Mouse (Mus musculus) mature B cell (primary cell): ENCODE measurements at regions not wholly inside any gene's neighbourhood (a gene's known extent, or its start where the extent isn't known, plus 50 kb on each side); places are given as distances from the start of the nearest gene placed in this dataset.

Experiments used
- in situ Hi-C: fragments of 300-500 bp; cut with MboI; formaldehyde crosslinking; loops from 2 replicates; pipeline ENCODE4 v1.14.3; 2019

DNA sequence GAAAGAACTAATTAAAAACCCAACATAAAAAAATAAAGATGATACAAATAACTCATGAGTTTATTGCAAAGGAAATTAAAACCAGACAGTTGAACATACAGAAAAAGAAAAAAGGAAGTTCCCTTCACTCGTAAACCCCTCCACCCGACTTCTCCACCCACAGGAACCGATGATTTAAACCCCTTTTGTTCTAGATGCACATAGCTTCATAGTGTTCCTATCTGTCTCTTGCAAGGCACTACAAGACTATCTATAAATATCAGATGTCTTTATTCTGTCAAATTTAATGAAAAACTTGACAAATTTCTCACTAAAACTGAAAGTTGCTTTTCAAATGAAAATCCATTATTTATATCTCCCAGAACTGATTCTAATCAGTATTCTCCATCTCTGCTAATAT lies 100.2 kb downstream of the Kctd12 start:
- in situ Hi-C loops: no loop called here

DNA sequence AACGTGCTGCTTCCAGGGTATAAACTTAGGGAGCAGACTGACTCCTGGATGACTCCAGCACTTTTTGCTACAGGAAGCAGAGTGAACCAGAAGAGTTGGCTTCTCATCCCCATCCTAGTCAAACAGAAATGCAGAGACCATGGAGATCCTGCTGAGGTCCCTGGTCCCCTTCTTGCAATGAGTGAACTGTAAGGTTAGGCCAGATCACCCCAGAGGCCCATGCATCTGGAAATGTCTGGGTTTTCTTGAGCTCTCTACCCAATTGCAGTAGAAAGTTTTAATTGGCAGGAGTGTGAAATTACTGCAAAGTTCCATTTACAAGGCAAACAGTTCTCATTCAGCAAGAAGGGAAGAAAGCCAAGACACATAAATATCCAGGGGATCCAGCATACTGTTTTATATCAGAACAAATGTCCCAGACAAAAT lies 101.8 kb downstream of the Kctd12 start:
- in situ Hi-C loops: no loop called here

DNA sequence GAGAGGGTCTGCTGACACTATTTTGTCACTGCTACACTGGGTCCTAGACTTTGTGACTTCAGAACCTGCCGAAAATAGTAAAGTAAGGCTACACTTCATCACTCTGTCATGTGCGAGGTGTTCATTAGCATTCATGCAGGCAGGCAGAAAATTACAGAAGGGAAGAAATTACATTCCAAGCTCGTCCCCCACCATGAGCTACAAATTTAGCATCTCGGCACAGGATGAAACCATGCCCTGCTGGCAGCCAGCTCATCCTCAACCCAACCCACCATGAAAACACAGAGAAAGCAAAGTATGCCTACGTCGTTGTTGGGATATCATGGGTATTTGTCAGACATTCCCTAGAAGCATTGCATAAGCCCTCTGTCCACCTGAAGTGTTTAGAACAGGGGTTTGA lies 103.9 kb downstream of the Kctd12 start:
- in situ Hi-C loops: no loop called here

DNA sequence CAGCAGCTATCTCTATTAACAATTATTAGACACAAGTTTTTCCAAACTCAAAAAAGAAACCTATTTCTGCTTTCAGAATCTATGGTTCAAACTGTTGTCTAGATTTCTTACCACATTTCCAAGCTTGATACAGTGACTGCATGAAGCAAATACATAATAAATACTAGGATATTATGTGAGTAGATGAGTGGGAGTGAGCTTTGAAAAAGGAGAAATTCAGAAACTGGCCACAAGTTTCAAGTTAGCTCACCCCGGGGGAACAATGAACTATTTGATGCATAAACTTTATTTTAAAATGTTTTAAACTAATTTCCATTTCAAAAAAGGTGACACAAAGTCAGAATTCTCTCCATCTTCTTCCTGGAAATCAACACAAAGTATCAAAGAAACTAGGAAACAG lies 114.3 kb downstream of the Kctd12 start:
- in situ Hi-C loops: no loop called here

DNA sequence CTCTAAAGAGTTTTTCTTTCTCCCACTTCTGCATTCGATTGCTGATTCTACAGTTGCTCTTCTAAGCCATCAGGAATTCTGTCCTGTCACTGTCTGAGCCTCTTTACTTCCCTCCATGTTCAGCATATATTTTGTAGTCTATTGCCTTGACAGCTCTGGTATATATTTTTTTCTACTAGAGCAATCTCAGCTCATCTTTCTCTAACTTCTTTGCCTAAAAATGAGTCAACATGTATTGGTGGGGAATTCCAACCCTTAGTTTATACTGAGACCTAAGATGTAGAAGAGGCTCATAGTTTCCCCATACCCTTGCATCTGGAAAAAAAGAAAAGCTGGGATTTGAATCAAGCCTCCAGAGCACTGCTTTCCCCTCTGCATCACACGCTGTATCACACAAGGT lies 114.7 kb downstream of the Kctd12 start:
- in situ Hi-C loops: no loop called here

DNA sequence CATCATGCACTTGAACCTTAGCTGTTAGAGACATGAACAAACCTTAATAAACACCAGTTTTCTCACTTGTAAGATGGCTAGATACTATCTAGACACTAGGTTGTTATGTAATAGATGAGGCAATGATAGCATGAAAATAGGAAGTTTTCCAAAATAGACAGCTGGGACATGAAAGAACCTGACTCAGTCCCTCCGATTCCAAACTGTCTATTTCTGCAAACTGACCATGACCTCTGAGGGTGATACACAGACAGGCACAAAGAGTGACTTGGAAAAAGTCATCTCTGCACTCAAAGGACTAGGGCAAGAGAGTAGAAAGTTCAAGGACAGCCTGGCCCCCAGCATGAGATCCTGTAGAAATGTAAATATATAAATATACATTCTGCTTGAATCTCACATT lies 115.9 kb downstream of the Kctd12 start:
- in situ Hi-C loops: no loop called here

DNA sequence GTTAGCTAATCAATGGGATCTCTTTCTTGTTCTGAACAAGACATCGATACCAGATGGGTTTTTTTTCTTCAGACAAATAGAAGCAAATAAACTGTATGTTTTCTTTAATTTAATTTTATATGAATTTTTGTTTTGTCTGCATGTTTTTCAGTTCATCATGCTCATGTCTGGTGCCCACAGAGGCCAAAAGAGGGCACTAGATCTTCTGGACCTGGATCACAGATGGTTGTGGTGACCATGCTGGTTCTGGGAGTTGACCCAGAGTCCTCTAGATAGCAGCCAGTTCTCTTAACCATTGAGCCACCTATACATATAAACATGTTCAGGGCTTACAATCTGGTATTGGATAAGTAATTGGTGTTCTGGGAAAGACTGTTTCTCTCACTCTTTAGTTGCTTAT lies 120.7 kb downstream of the Kctd12 start:
- in situ Hi-C loops: no loop called here

DNA sequence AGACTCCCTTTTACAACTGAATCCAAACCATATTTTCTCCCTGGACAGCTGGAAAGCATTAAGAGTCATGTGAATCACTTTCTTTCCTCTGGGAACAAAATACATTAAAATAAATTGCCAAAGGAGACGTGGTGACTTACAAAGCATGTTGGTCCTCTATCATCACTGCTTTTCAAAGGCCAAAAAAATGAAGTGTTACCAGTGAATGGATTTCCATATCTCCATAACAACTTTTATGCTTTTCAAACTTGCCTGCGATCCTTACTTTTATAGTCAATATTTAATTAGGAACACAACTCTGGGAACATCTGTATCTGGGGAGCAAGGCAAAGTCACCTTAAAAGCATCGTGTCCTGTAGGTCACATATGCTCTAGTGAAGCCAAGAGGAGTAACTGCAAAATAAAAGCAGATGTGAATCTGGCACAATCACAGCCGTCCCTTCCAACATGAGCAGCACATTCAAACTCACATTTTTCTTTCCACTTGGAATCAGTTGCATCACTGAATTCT lies 123.0 kb downstream of the Kctd12 start:
- in situ Hi-C loops: no loop called here

DNA sequence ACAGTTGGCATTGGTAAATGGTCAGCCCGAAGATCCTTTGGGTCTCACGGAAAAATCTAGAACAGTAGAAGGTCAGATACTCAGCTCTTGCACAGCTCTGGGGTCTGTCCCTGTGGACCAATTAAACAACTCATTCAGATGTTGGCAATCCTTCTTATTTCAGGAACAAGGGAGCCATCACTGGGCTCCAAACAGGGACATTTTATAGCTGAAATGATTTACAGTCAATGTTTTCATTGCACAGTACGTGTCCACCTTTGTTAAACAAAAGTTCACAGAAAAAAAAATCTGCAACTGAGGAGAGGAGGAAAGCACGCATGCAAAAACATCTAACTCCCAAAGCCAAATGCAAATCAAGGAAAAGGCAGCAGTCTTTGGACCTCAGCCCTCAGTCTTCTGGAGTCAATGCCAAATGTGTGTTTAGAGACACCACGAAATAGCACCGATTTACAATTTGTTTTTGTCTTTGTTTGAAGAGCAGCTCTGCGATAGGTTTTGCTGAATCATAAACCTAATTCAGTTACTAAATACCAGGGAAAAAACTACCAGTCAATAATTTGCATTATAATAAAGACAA lies 127.1 kb downstream of the Kctd12 start:
- in situ Hi-C loops: no loop called here

DNA sequence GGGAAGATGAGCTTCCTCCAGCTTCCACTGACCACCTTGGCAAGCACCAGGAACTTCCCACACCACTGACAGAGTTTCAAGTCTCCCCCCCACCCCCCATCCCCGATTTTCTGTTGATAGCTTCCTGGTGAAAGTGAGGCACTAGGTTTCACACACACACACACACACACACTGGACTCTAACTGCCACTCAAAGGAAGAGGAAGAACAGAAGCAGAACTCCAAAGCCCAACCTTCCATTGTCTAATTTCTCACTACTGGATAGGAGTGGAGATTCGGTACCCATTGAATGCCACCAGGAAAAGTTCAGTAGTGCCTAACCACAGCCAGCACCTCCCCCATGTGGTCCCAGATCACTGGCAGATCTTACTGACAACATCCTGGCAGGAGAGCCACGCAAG lies 138.7 kb downstream of the Kctd12 start:
- in situ Hi-C loops: no loop called here

DNA sequence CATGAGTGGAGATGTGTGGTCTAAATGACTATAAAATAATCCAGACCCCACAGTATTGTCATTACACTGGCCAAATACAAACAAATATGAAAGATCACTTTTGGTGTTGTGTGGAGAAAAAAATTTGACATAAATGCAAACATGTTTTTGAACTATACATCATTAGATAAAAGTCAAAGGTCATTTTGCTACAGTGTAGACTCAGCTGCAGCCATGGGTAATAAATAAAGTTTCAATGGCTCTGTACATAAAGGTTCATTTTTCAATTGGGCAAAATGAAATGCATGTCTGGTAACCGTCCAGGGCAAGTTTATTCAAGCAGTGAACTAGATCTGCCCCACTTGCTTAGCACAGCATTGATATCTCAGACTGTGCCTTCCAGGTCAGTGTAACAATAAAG lies 144.8 kb downstream of the Kctd12 start:
- in situ Hi-C loops: no loop called here

DNA sequence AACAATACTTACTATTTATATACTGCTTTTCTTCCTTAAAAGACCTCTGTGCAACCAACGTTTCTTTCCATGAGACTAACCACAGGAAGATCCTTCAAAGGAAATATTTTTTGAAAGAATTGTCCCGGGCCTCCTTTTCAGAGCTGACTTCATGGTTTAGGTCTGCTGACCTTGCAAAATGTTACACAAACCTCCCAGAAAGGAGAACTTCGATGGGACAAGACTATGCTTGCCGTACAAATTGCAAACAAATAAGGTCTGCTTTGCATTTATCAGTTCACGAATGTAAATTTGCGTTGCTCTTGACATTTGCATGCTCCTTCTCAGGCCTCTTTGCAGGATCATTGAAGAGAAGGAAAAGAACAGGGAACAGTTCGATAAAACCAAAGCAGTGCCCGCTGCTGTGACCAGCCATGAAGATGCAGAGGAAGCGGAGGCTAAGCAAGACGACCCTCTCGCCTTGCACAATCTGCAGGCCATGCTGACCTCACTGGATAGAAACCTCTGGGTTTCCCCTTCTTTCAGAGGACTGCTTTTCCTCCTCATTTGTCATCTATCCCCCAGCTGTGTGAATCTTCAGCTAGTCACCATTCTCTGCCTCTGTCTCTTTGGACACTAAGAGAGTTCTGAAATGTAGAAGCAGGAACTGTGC lies 147.2 kb downstream of the Kctd12 start:
- in situ Hi-C loops: no loop called here

DNA sequence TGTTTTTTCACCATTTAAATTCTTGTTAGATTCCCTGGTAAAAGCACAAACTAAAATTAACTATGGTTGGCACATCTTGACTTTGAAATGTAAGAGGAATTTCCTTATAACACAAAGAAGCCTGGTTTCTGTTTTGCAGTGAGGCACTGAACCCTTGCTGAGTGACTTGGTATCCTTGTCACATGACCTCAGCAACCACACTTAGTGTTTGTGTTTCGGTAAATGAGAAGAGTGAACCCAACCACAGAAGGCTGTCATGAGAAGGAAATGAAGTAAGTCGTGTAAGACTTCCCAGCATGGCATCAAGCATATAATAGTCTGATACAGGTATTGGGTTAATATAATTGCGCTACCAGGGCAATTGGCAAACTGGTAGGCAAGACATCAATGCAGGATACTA lies 154.0 kb downstream of the Kctd12 start:
- in situ Hi-C loops: no loop called here

DNA sequence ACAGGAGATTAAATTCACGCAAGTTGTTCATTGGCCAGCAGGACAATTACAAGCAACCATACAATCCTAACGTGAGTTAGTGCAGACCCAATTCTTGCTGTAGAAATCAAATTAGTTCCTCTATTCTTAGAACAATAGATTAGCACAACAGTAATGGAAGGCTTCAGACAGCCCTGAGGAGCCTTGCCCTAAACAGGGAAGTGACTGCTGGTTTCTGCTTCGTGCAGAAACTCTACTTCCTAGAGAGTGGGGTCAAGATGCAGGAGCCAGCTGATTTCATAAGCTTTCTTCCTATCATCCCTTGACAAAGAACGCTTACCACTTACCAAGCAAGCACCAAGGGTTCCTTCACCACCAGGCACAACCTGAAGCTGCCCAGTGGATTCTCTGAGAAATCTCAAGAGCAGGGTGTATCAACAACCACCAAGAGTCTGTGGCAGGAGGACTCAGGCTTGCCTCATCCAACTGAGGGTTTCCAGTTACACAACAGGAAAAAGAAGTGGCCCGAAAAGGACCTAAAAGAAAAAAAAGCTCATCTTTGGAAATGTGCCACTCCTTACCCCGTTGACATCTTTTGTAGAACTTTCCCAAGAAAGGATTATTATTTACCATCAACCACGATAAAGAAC lies 154.6 kb downstream of the Kctd12 start:
- in situ Hi-C loops: no loop called here

DNA sequence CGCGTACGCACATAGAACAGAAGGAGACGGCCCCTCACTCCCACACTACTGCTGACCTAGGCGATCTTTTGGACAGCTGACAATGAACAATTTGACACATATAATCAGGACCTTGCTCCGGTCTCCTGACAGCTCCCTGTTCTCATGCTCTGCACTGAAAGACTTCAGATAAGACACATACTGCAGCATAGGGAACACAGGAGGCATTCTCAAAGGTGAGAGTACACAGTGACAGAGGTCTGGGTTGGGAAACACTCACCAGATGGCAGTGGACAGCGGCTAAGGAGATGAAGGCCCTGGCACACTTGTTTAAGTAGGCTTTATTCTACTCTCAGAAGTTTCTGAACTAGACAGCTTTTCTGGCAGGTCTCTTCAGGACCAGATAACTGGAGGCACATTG lies 156.9 kb downstream of the Kctd12 start:
- in situ Hi-C loops: no loop called here

DNA sequence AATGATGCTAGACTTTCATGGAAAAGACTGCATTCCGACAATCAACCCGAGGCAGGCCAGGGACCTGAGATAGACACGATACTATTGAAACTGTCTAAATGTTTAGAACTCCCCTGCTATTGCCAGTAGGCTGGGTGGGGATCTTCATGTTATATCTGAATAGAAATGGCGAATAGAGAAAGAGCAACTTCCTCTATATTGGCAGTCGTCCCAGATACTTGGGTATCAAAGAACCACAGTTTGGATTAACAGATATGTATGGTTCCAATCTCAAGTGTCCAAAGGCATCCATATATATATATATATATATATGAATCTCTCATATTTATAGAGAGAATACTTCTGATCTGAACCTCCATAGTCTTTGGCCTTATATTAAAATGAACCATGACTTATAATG lies 161.8 kb downstream of the Kctd12 start:
- in situ Hi-C loops: no loop called here

DNA sequence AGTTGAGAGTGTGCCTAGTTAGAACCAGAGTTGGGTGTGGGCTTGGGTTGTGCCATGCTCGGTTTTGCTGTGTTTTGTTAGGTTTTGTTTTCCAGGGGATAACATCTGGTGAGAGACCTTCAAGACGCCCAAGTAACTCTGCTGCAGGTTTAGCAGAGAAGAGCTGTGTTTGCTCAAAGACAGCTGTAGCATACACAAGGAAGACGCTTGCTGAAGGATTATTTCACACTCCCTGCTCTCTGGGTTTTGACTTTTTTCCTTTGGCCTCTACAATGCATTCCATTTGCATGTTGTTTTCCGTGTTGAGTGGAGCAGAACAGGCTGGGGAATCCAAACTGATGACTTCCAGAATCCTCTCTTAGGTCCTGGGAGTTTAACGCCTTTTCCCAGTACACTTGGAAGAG lies 170.8 kb downstream of the Kctd12 start:
- in situ Hi-C loops: no loop called here

DNA sequence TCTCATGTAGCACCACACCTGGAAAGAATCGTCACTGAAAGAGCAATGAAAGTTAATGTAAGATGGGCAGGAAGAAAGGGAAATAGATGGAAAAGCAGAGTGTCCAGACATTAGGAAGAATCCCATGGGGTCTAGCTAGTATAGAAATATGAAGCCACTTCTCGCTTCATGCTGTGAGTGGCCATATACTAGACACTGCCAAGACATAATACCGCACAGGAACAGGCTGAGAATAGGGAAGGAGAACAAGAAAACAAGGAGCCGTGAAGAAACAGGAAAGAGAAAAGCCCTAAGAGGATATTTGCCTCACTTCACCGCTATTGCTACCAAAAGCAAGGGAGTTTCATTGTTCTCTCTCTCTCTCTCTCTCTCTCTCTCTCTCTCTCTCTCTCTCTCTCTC lies 171.4 kb downstream of the Kctd12 start:
- in situ Hi-C loops: no loop called here

DNA sequence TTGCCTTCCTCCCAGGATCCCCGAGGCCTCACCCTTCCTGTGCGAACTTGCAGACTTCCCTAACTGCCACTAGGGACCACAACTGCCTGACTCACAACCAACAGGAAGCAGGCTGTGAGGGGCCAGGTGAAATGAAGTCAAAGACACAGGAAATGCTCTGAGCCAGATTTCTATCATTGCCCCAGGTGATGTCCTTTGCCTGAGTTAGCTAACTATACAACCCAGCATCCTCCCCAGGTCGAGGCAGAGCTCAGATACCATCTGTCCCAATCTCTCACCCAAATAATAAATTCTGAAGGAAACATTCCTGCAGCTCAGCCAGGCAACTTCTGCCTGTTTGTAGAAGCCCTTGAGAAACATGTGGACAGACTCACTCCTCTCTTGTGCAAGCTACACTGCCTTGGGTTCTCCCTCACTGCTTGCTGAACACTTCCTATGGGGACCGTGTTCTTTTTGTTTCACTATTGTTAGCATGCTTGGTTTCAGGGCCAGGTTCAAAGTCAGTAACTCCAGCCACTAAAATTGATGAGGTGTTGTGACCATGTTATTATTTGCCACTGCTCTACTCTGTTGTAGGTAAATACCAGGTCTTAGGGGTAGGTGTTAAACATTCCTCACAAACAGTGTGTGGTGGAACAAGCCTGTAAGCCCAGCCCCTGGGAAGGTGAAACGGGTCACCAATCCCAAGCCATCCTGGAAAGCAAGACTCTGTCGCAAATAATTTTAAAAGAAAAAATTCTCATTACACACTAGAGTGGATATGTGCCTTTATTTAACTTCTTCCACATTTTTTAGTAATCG lies 172.1 kb downstream of the Kctd12 start:
- in situ Hi-C loops: no loop called here

DNA sequence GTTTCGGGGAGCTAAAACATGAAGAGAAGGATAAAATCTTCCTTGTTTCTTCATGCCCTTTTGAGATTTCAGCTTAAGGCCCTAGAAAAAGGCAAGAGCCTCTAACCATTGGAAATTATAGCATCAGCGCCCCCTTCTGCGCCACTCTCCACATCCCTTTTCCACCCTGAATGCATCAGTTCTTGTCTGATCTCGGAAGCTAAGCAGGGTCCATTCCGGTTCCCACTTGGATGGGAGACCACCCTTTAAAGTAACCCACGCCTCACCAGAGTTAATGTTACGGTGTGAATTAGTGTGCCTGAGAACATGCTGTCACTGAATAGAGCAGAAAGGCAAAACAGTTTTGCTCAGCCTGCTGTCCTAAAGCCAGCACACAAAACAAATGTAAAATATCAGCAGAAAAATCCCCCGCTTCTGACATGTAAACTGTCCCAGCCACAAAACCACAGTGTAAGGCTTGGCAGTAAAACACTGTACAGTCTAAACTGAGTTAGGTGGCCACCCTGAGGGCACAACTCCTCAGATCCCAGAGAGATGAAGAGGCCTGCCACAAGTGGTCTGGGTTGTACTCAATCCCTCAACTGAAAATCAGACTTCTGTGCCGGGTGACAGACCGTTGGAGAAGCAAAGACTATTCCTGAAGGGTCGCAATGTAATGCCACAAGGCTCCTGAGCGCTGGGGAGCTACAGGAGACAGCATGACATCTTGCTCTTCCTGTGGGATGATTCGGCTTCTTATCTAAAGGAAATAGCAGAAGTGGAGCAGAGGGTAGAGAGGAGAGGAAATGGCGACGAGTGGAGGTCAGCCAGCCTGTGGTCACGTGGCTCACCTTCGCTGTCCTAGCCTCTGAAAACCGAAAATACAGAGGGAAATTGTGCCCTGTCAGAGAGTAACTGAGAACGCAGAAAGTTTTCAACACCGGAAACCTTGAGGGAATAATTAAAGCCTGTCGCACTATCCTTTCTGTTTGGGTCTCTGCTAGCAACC lies 176.2 kb downstream of the Kctd12 start:
- in situ Hi-C loops: loop anchor here (5.0 kb wide), 1 partner anchor 176 kb away; the partner anchor contains the start of gene Kctd12

DNA sequence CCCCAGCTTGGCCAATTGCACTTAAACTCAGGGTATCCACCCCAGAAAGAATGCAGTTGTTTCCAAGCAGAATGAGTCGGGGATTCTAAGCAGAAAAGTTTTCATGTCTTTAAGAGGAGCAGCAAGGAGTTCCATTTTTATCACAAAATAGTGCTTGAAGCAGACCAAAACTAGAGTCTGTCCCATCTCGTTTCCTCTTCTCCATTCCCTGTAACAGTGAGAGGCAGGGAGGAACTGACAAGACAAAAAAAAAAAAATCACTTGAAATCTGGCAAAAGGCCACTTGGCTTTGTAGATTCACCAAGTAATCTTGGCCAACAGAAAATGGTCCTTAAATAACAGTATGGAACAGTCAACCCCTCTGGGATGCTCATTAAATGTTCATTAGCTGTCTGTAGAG lies 186.8 kb downstream of the Kctd12 start:
- in situ Hi-C loops: no loop called here
